Mouse (Mus musculus): Measurements from ENCODE around the gene Gm13279.
A peak's percentile ranks its signal among the peaks of the same experiment; 100 is the strongest.
"Not testable (repeated sequence)": the region's sequence is repeated elsewhere in the genome, so short reads cannot be mapped to it uniquely, and the experiment has no call there.

Gm13279 gene

GRCm38 (mm10) chr4:88797097-88797496, at the start of gene Gm13279:
Gene Gm13279, plus strand, starts transcription at chr4:88797397.
- DNase-seq = not testable (repeated sequence)

GRCm38 (mm10) chr4:88749926-88750325, 47.3 kb upstream of the Gm13279 start:
- DNase-seq = no peak

DNA sequence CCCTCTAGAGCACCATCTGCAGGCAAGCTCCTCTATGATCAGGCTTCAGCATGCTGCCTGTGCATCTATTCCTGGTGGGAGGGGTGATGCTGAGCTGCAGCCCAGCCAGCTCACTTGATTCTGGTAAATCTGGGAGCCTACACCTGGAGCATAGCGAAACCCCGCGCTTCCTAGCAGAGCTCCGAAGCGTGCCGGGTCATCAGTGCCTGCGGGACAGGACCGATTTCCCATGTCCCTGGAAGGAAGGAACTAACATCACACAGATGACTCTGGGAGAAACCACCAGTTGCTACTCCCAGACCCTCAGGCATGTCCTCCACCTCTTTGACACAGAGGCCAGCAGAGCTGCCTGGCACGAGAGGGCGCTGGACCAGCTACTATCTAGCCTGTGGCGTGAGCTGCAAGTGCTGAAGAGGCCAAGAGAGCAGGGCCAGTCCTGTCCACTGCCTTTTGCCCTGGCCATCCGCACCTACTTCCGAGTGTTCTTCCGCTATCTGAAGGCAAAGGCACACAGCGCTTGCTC, 42.3 kb upstream of the Gm13279 start, which contains the start of gene Gm13271:
Gm13271 (plus strand) TSS at position 51 of the 523 bp plus-strand sequence.
- peak; percentile 73 to 81 for DNase-seq

GRCm38 (mm10) chr4:88756581-88757513, 40.4 kb upstream of the Gm13279 start:
- DNase-seq = not testable (repeated sequence)

DNA sequence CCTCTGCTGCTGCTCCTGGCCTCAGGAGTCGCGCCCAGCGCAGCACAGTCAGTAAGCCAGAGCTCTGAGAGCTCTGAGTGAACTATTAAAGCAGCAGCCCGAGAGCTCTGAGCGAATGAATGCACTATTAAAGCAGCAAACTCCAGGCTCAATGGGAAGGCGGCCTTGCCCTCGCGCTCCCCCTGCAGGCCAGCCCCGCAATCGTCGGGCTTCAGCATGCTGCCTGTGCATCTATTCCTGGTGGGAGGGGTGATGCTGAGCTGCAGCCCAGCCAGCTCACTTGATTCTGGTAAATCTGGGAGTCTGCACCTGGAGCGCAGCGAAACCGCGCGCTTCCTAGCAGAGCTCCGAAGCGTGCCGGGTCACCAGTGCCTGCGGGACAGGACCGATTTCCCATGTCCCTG, 39.6 kb upstream of the Gm13279 start:
- DNase-seq = peak; percentile 89

GRCm38 (mm10) chr4:88758751-88759150, 38.4 kb upstream of the Gm13279 start:
- DNase-seq = not testable (repeated sequence)

- peak in 1 of 2 experiments; percentile 43 for DNase-seq
These were observed 37.5 kb upstream of the Gm13279 start, which contains the start of gene Gm13283 for GRCm38 (mm10) chr4:88759610-88760268. Gene Gm13283, plus strand, starts transcription at chr4:88760119.

- peak; percentile 53 to 54 for DNase-seq
These were observed 36.8 kb upstream of the Gm13279 start for GRCm38 (mm10) chr4:88760431-88760830.

DNA sequence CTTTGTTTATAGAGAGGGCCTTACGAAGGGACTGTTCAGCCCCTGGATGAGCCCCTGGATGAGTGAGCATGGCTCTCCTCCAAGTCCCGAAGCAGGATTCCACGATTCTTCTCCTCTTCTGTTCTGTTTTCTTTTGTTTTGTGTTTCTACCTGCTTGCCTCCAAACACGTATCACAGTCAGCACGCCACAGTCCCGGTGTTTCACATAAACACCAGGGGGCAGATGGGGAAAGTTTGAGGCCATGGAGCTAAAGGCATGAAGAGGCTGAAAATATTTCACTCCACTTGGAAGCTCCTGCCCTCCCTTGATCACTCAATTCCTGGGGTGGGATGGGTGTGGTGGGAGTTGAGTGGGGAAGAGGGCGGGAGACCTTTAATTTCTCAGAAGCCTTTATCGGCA, 35.4 kb upstream of the Gm13279 start:
- peak; percentile 88 for DNase-seq

GRCm38 (mm10) chr4:88762341-88762740, 34.9 kb upstream of the Gm13279 start:
- peak in 1 of 2 experiments; percentile 16 for DNase-seq

DNA sequence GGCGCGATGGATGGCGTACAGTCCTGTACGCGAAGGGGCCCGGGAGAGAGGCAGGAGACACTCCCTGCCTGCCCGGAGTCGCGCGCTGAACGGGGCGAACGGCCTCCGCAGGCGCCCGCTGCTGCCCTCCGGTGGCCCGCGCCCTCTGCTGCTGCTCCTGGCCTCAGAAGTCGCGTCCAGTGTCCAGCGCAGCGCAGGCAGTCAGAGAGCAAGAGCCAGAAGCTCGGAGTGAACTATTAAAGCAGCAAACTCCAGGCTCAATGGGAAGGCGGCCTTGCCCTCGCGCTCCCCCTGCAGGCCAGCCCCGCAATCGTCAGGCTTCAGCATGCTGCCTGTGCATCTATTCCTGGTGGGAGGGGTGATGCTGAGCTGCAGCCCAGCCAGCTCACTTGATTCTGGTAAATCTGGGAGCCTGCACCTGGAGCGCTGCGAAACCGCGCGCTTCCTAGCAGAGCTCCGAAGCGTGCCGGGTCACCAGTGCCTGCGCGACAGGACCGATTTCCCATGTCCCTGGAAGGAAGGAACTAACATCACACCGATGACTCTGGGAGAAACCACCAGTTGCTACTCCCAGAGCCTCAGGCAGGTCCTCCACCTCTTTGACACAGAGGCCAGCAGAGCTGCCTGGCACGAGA, 33.7 kb upstream of the Gm13279 start:
- peak in 1 of 2 experiments; percentile 33 for DNase-seq

DNA sequence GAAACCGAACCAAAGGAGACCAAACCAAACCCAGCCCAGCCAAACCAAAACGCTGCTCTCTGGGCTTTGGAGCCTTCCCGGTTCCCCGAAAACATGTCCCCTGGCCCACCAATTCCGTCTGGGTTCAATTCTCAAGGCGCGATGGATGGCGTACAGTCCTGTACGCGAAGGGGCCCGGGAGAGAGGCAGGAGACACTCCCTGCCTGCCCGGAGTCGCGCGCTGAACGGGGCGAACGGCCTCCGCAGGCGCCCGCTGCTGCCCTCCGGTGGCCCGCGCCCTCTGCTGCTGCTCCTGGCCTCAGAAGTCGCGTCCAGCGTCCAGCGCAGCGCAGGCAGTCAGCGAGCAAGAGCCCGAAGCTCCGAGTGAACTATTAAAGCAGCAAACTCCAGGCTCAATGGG, 23.7 kb upstream of the Gm13279 start, which contains the start of gene Gm13290:
Gm13290 (plus strand) TSS at position 301 of the 400 bp plus-strand sequence.
- not testable (repeated sequence) for DNase-seq

GRCm38 (mm10) chr4:88776622-88777021, 20.6 kb upstream of the Gm13279 start, which contains the start of gene Gm13289:
Gene Gm13289, plus strand, starts transcription at chr4:88776922.
- not testable (repeated sequence) for DNase-seq

DNA sequence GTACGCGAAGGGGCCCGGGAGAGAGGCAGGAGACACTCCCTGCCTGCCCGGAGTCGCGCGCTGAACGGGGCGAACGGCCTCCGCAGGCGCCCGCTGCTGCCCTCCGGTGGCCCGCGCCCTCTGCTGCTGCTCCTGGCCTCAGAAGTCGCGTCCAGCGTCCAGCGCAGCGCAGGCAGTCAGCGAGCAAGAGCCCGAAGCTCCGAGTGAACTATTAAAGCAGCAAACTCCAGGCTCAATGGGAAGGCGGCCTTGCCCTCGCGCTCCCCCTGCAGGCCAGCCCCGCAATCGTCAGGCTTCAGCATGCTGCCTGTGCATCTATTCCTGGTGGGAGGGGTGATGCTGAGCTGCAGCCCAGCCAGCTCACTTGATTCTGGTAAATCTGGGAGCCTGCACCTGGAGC, 17.6 kb upstream of the Gm13279 start, which contains the start of gene Gm13272:
Gm13272 (plus strand) TSS at position 301 of the 400 bp plus-strand sequence.
- not testable (repeated sequence) for DNase-seq

DNA sequence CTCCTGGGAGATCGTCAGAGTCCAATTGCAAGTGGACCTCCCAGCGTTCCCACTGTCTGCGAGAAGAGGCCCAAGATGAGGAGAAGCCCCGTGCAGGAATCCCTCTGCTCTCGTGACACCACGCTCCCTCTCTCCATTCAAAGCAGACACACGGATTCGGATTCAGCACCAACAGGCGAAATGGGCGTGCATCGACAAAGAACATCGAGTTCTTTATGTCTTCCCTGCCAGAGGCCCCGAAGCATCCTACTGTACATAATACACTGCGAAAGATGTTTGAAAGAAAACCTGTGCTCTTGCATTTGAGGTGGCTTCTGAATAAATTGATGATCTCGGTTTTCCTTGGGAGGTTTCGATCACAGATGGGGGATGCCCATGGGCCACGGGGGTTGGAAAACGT, 16.9 kb upstream of the Gm13279 start:
- DNase-seq = peak in 1 of 2 experiments; percentile 23

- DNase-seq = not testable (repeated sequence)
These were observed 15.4 kb upstream of the Gm13279 start, which contains the start of gene Ifnz for GRCm38 (mm10) chr4:88781831-88782230. Gene Ifnz, plus strand, starts transcription at chr4:88782131.

DNA sequence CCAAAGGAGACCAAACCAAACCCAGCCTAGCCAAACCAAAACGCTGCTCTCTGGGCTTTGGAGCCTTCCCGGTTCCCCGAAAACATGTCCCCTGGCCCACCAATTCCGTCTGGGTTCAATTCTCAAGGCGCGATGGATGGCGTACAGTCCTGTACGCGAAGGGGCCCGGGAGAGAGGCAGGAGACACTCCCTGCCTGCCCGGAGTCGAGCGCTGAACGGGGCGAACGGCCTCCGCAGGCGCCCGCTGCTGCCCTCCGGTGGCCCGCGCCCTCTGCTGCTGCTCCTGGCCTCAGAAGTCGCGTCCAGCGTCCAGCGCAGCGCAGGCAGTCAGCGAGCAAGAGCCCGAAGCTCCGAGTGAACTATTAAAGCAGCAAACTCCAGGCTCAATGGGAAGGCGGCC, 14.9 kb upstream of the Gm13279 start:
- DNase-seq = not testable (repeated sequence)

DNA sequence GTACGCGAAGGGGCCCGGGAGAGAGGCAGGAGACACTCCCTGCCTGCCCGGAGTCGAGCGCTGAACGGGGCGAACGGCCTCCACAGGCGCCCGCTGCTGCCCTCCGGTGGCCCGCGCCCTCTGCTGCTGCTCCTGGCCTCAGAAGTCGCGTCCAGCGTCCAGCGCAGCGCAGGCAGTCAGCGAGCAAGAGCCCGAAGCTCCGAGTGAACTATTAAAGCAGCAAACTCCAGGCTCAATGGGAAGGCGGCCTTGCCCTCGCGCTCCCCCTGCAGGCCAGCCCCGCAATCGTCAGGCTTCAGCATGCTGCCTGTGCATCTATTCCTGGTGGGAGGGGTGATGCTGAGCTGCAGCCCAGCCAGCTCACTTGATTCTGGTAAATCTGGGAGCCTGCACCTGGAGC, 11.8 kb upstream of the Gm13279 start, which contains the start of gene Gm13276:
Gm13276 (plus strand) TSS at position 301 of the 400 bp plus-strand sequence.
- DNase-seq = not testable (repeated sequence)

- peak; percentile 67 to 75 for DNase-seq
These were observed 8.8 kb upstream of the Gm13279 start, which contains the start of gene Gm13277 for GRCm38 (mm10) chr4:88788402-88788801. Gene Gm13277, plus strand, starts transcription at chr4:88788632.

DNA sequence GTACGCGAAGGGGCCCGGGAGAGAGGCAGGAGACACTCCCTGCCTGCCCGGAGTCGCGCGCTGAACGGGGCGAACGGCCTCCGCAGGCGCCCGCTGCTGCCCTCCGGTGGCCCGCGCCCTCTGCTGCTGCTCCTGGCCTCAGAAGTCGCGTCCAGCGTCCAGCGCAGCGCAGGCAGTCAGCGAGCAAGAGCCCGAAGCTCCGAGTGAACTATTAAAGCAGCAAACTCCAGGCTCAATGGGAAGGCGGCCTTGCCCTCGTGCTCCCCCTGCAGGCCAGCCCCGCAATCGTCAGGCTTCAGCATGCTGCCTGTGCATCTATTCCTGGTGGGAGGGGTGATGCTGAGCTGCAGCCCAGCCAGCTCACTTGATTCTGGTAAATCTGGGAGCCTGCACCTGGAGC, 5.9 kb upstream of the Gm13279 start, which contains the start of gene Gm13278:
Gm13278 (plus strand) TSS at position 301 of the 400 bp plus-strand sequence.
- not testable (repeated sequence) for DNase-seq

DNA sequence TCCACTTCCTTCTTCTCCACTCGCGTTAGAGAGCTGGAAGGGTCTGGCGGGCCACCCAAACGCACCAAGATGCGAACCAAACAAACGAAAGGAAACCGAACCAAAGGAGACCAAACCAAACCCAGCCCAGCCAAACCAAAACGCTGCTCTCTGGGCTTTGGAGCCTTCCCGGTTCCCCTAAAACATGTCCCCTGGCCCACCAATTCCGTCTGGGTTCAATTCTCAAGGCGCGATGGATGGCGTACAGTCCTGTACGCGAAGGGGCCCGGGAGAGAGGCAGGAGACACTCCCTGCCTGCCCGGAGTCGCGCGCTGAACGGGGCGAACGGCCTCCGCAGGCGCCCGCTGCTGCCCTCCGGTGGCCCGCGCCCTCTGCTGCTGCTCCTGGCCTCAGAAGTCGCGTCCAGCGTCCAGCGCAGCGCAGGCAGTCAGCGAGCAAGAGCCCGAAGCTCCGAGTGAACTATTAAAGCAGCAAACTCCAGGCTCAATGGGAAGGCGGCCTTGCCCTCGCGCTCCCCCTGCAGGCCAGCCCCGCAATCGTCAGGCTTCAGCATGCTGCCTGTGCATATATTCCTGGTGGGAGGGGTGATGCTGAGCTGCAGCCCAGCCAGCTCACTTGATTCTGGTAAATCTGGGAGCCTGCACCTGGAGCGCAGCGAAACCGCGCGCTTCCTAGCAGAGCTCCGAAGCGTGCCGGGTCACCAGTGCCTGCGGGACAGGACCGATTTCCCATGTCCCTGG, 3.1 kb upstream of the Gm13279 start, which contains the start of gene Gm13275:
Gm13275 (plus strand) TSS at position 552 of the 740 bp plus-strand sequence.
- peak; percentile 74 to 82 for DNase-seq

Measured in thymus, postnatal 36 days (tissue).